Mouse (Mus musculus): ENCODE results near the gene Gm10801.
"Not testable (repeated sequence)": the region's sequence is repeated elsewhere in the genome, so short reads cannot be mapped to it uniquely, and the experiment has no call there.

Gm10801 gene

GRCm38 (mm10) chr2:98661937-98662336, at the start of gene Gm10801:
Gene Gm10801, plus strand, starts transcription at chr2:98662237.
- DNase-seq (ENCODE audit: low spot score) = not testable (repeated sequence)

DNA sequence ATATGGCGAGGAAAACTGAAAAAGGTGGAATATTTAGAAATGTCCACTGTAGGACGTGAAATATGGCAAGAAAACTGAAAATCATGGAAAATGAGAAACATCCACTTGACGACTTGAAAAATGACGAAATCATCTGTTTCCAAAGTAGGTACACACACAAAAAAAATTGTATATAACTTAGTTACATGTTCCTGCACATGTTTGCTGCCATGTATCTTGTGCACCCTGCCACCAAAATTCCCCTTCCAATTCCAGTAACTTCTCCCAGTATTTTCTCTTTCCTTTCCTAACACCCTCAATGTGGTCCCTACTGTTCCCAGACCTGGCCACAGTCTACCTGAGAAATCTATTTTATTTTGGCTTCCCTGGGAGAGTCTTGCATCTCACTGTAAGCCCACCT, 5.2 kb downstream of the Gm10801 start, which contains the start of gene Gm10800:
Gene Gm10800 (minus strand): TSS at position 101 of the 400 bp plus-strand sequence.
- not testable (repeated sequence) for DNase-seq (ENCODE audit: low spot score)

DNA sequence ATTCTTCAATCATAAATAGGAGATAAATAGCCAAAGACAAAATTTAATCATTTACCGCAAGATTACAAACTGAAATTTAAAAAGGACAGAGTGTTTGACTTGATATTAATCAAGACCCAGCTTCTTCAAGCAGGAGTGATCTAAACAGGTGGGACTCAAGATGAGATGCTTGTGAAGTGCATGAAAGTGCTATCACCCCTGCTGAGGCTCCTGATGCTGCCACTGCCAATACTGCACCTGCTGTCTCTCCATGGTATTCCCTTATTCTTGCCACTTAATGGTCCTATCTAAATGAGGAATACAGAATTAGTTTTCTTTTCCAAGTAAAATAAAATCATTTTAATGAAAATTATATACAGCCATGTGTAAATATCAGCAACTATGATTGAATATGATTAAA, 35.5 kb downstream of the Gm10801 start:
- DNase-seq (ENCODE audit: low spot score) = no peak

Data from embryo, embryonic 10.5 days (tissue).